Mouse (Mus musculus) adrenal gland, postnatal 10 days (tissue): ENCODE data around the gene 1110032A03Rik. TPM values are rescaled to one million over a fixed set of nuclear protein-coding genes. Genes with fewer than 3 reads are reported as not detected.

Experiments used
- DNase-seq: peaks from one replicate; pipeline ENCODE4 v3.0.0; 2021; ENCODE audit warnings: mixed read lengths
- long read RNA-seq, 2 experiments: library from polyadenylated mRNA; stranded (forward); transcript quantifications; one replicate each; pipeline ENCODE4 v2.0.0; 2021
- total RNA-seq, 2 experiments: library from RNA; stranded (reverse); gene quantifications; 2 replicates each; pipeline ENCODE4 v1.2.3; 2021

The 1110032A03Rik gene
- 10 to 100 TPM; 31.2 to 32.2 TPM for total RNA-seq
- long read RNA-seq, experiment 1, transcript 1110032A03Rik-201 (4 exons, 2,082 nt): major isoform, 34 of 46 reads
- long read RNA-seq, experiment 1, partial matches to known transcripts: 3 of 46 reads
- long read RNA-seq, experiment 1, other reads (novel, unspliced or antisense): 7 of 46 reads
- long read RNA-seq, experiment 2, transcript 1110032A03Rik-201 (4 exons, 2,082 nt): major isoform, 20 of 24 reads
- long read RNA-seq, experiment 2, partial matches to known transcripts: 2 of 24 reads
- long read RNA-seq, experiment 2, other reads (novel, unspliced or antisense): 2 of 24 reads

- peak; percentile 94 for DNase-seq
Observed at GRCm38 (mm10) chr9:50774991-50775612, at the start of gene 1110032A03Rik, which contains the start of gene Alg9. Gene 1110032A03Rik, minus strand, starts transcription at chr9:50775520. Gene Alg9, plus strand, starts transcription at chr9:50775019.

GRCm38 (mm10) chr9:50823779-50824453, 48.6 kb upstream of the 1110032A03Rik start:
- DNase-seq: no peak

GRCm38 (mm10) chr9:50822216-50822615, 46.9 kb upstream of the 1110032A03Rik start:
- DNase-seq: no peak

- no peak for DNase-seq
Observed at GRCm38 (mm10) chr9:50821651-50822050, 46.3 kb upstream of the 1110032A03Rik start.

- DNase-seq: no peak
Observed at GRCm38 (mm10) chr9:50819716-50820115, 44.4 kb upstream of the 1110032A03Rik start.

- DNase-seq: no peak
Observed at GRCm38 (mm10) chr9:50818050-50818449, 42.7 kb upstream of the 1110032A03Rik start.

- no peak for DNase-seq
Observed at GRCm38 (mm10) chr9:50816512-50816911, 41.2 kb upstream of the 1110032A03Rik start.

- DNase-seq: no peak
Observed at GRCm38 (mm10) chr9:50815666-50816065, 40.3 kb upstream of the 1110032A03Rik start.

GRCm38 (mm10) chr9:50813796-50814195, 38.5 kb upstream of the 1110032A03Rik start:
- no peak for DNase-seq

- DNase-seq: no peak
Observed at GRCm38 (mm10) chr9:50811746-50812145, 36.4 kb upstream of the 1110032A03Rik start.

GRCm38 (mm10) chr9:50811187-50811586, 35.9 kb upstream of the 1110032A03Rik start:
- DNase-seq: no peak

- DNase-seq: peak; percentile 45
Observed at GRCm38 (mm10) chr9:50809146-50809545, 33.8 kb upstream of the 1110032A03Rik start.

GRCm38 (mm10) chr9:50808471-50808870, 33.2 kb upstream of the 1110032A03Rik start:
- peak; percentile 38 for DNase-seq

GRCm38 (mm10) chr9:50803055-50803671, 27.8 kb upstream of the 1110032A03Rik start:
- no peak for DNase-seq

- DNase-seq: peak; percentile 56
Observed at GRCm38 (mm10) chr9:50800985-50801384, 25.7 kb upstream of the 1110032A03Rik start.

GRCm38 (mm10) chr9:50798368-50798767, 23.0 kb upstream of the 1110032A03Rik start:
- DNase-seq: peak; percentile 72

GRCm38 (mm10) chr9:50797641-50798040, 22.3 kb upstream of the 1110032A03Rik start:
- DNase-seq: no peak

GRCm38 (mm10) chr9:50796776-50797175, 21.5 kb upstream of the 1110032A03Rik start:
- DNase-seq: peak; percentile 25

- DNase-seq: peak; percentile 36
Observed at GRCm38 (mm10) chr9:50795266-50795665, 19.9 kb upstream of the 1110032A03Rik start.

GRCm38 (mm10) chr9:50782155-50782554, 6.8 kb upstream of the 1110032A03Rik start:
- peak; percentile 49 for DNase-seq

- DNase-seq: no peak
Observed at GRCm38 (mm10) chr9:50776162-50776760, 941 bp upstream of the 1110032A03Rik start.

- peak; percentile 20 for DNase-seq
Observed at GRCm38 (mm10) chr9:50775662-50776126, 374 bp upstream of the 1110032A03Rik start.
